Mouse (Mus musculus): ENCODE data around the gene Irak2. TPM values are rescaled to one million over a fixed set of nuclear protein-coding genes. Genes with fewer than 3 reads are reported as not detected.
A peak's percentile ranks its signal among the peaks of the same experiment; 100 is the strongest.

The Irak2 gene
- 2.9 and 3.6 TPM in 2 replicates for polyA plus RNA-seq (2015; fragmentation: Nextera tagmentation; extraction: Ambion mirVana)

DNA sequence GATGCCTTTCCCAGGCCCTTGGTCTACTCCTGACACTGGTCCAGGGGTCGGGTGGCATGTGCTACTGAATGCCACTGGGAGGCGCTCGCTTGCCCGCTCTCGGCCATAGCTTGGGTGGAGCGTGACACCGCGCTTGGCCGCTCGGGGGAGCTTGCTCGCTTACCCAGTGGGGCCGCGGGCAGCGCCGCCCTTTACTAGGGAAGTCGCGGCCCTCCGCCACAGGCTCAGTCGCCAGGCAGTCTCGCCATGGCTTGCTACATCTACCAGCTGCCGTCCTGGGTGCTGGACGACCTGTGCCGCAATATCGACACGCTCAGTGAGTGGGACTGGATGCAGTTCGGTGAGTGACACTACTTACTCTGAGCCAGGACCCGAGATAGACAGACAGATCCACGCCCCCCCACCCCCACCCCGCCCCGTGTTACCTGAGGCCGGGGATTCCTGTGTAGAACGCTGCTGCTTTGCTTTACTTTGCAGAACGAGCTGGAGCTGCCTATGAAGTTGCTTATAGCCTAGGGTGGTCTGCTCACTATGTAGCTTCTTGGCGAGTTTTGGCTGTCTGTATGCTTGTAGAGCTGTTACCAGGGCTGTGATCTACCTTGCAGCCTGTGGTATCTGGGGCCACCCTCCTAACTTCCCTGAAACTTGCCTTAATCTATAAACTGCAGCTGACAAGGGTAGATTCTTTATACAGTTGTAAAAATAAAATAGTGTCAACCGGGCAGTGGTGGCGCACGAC lies at the start of gene Irak2:
Gene Irak2 (plus strand): TSS at position 166 of the 739 bp plus-strand sequence.
- 0 out of 2 replicates have a peak within 1 kb of the TSS, but pooled peaks have one; percentile 34 for H3K27ac ChIP-seq (replicated peaks)

DNA sequence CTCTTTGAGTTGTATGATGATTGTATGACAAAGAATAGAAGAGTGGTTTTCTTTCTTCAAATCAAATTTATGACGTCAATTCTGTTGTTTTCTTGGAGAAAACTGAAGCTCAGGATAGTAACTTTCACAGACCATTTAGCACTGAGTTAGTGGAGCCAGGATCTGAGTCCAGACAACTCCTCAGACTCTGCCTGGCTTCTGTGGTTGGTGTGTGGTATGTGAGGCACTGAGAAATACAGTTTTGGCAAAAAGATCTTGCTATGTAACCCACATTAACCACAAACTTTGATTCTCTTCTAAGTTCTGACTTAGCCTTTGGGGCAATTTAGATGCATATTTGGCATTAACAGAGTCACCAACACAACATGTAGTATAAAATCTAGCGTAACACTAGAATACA lies 45.6 kb upstream of the Irak2 start:
- Histone ChIP-seq H3K27ac (replicated peaks) (no peak overlapping the region), H3K4me1 (replicated peaks) (no peaks in the 10 kb centered on the region), H3K9ac (no peak overlapping the region), H3K27me3 (no peaks in the 10 kb centered on the region), H3K36me3 (no peaks in the 10 kb centered on the region), H3K4me2 (no peak overlapping the region), H3K9me3 (no peaks in the 10 kb centered on the region), H3K4me3 (no peak overlapping the region)
- 91% methylated on average over 2 of the region's 2 CpGs for WGBS
- no peak for ATAC-seq (ENCODE audit: low FRiP score, low read depth)

More for the DNA sequence above, at the start of gene Irak2:
- peaks cover 3% of the 10 kb centered on the region; the same call in 1 of the 2 replicates for H3K4me1 ChIP-seq (replicated peaks)
- H3K27me3 ChIP-seq = no peaks in the 10 kb centered on the region
- H3K4me3 ChIP-seq = peak within 1 kb of the TSS; percentile 52
- ATAC-seq (ENCODE audit: low FRiP score, low read depth) = peak; percentile 95
- H3K4me2 ChIP-seq = peak within 1 kb of the TSS; percentile 67
- 8% methylated on average over 37 of the region's 37 CpGs for WGBS
- peak within 1 kb of the TSS; percentile 49 for H3K9ac ChIP-seq
- H3K9me3 ChIP-seq = no peaks in the 10 kb centered on the region
- H3K36me3 ChIP-seq = no peaks in the 10 kb centered on the region

DNA sequence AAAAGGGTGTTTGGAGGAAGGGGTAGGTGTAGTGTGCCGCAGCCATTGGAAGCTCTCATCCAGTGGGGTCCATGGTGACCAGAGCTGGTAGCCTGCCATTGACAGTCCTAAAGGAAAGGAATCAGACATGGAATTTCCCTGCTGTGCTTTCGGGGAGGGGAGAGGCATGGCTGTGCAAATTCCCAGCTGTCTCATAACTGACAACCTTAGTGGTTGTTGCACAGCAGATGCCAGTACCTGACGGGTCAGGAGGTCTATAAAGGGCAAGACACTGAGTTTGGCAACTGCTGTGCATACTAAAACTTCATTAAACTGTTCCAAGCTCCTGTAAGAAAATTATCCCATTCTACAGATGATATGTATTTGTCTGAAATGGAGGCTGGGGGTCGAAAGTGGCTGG lies 40.3 kb upstream of the Irak2 start:
- Histone ChIP-seq H3K4me3 (no peak overlapping the region), H3K9me3 (no peaks in the 10 kb centered on the region), H3K4me2 (no peak overlapping the region), H3K27ac (replicated peaks) (no peak overlapping the region), H3K9ac (no peak overlapping the region), H3K4me1 (replicated peaks) (0 out of 2 replicates have a peak, but pooled peaks cover 4% of the 10 kb centered on the region), H3K27me3 (no peaks in the 10 kb centered on the region), H3K36me3 (no peaks in the 10 kb centered on the region)
- ATAC-seq (ENCODE audit: low FRiP score, low read depth) = no peak
- WGBS = 91% methylated on average over 4 of the region's 4 CpGs

DNA sequence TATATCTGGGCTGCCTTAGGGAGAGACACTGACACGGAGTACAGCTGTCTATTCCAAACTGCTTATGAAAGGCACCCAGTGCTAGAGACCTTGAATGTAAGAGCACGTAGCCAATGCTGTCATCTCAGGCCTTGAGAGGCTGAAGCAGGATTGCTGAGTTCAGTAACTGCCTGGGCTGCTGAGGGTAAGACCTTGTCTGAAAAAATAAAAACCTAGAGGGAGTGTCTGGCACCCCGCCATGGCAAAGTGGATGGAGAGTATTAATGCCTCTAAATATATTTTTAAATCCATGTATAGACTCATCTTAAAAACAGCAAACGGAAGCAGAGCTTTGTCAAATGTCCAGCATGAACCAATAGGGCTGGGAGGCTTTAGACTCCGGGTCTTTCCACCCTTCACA lies 38.4 kb upstream of the Irak2 start:
- no peaks in the 10 kb centered on the region for H3K9me3 ChIP-seq
- H3K9ac ChIP-seq = no peak overlapping the region
- 73% methylated on average over 5 of the region's 5 CpGs for WGBS
- H3K27ac ChIP-seq (replicated peaks) = no peak overlapping the region
- ATAC-seq (ENCODE audit: low FRiP score, low read depth) = no peak
- H3K4me3 ChIP-seq = no peak overlapping the region
- no peak overlapping the region for H3K4me2 ChIP-seq
- H3K27me3 ChIP-seq = no peaks in the 10 kb centered on the region
- no peaks in the 10 kb centered on the region for H3K36me3 ChIP-seq
- peaks cover 7% of the 10 kb centered on the region; the same call in 1 of the 2 replicates for H3K4me1 ChIP-seq (replicated peaks)

DNA sequence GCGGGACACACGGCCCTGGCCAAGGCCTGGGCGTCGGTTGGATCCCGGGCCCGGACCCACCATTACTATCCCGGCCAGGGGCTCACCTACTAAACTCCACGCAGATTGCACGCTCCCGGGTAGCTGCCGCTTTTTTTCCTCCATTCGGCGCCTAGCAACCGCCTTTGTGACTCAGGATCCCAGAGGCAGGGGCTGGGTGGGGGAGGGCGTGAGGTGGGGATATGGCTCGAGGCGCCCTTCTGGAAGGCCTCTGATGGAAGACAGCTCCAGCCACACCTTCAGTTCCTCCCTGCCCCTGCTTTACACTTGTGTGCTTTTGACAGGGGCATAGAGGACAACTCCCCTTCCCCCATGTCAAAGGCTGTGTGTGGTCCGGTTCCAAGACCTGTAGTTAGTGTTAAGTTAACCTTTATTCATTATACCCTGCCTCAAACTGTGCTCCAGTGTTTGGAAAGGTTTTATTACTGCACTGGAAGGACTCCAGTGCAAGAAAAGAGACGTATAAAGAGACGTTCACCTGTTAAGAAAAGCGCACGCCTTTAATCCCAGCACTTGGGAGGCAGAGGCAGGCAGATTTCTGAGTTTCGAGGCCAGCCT lies 37.6 kb upstream of the Irak2 start, which contains the start of gene Fancd2os:
Gene Fancd2os (minus strand): TSS at position 173 of the 597 bp plus-strand sequence.
- no peak within 1 kb of the TSS for H3K9ac ChIP-seq
- H3K36me3 ChIP-seq = no peaks in the 10 kb centered on the region
- no peaks in the 10 kb centered on the region for H3K27me3 ChIP-seq
- no peaks in the 10 kb centered on the region for H3K9me3 ChIP-seq
- no peak within 1 kb of the TSS for H3K27ac ChIP-seq (replicated peaks)
- H3K4me3 ChIP-seq = no peak within 1 kb of the TSS
- no peak within 1 kb of the TSS for H3K4me2 ChIP-seq
- no peak for ATAC-seq (ENCODE audit: low FRiP score, low read depth)
- H3K4me1 ChIP-seq (replicated peaks) = peaks cover 12% of the 10 kb centered on the region
- 35% methylated on average over 23 of the region's 23 CpGs for WGBS

DNA sequence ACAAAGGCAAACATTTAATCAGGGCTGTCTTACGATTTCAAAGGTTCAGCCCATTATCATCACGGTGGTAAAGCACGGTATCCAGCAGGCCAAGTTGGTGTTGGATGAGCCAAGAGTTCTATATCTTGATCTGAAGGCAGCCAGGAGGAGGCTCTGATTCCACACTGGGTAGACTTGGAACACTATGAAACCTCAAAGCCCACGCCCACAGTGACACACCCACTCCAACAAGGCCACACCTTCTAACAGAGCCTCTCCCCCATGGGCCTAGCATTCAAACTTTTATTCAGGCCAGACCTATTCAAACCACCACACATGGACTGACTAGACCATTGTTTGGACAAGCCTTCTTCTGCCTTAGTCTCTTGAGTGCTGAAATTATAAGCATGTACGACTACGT lies 35.4 kb upstream of the Irak2 start:
- Histone ChIP-seq H3K27ac (replicated peaks) (no peak overlapping the region), H3K36me3 (no peaks in the 10 kb centered on the region), H3K9me3 (no peaks in the 10 kb centered on the region), H3K4me3 (no peak overlapping the region), H3K27me3 (no peaks in the 10 kb centered on the region), H3K4me1 (replicated peaks) (peaks cover 26% of the 10 kb centered on the region), H3K9ac (no peak overlapping the region), H3K4me2 (no peak overlapping the region)
- no peak for ATAC-seq (ENCODE audit: low FRiP score, low read depth)
- 96% methylated on average over 6 of the region's 6 CpGs for WGBS

DNA sequence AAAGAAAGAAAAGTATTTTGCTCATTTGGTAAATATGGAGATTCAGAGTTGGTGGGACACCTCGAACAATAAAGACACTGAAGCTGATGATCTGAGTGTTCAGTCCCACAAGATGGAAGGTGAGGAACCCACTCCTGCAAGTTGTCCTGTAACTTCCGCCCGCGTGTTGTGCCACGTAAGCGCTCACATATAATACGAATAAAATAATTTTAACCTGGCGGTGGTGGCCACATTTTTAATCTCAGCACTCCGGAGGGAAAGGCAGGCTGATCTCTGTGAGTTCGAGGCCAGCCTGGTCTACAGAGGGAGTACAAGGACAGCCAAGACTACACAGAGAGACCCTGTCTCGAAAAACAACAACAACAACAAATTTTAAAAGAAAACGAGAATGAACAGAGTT lies 34.3 kb upstream of the Irak2 start:
- WGBS = 51% methylated on average over 12 of the region's 12 CpGs

DNA sequence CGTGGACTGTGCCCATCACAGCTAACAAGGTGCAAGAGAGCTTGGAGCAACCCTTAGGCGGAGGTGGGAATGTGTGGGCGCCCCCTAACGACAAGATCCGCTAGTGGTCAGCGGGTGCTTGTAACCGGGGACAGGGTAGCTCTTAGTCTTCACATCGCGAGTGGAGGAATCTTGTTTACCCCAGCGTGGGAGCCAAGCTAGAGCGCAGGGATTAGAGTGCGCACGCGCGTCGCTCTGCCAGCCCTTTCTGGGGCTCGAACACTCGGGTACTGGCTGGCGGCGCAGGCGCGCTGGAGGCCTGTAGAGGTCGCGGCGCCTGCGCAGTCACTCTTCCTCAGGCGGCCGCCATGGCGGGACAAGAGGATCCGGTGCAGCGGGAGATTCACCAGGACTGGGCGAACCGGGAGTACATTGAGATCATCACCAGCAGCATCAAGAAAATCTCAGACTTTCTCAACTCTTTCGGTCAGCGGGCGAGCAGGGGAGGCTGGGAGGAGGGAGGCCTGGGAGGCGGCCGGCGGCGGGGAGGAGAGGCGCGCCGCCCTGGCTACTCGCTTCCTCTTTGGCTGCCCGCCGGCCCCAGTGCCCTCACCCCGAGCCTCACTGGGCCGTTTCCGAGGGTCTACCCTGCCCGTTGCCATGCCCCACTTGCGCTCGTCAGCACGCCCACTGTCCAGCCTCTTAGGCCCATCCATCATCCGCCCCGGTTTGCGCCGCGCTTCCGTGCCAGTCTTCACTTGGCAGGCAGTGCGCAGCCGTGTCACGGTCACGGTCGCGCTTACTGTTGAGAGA lies 33.6 kb upstream of the Irak2 start, which contains the start of gene Brk1:
Gene Brk1 (plus strand): TSS at position 341 of the 792 bp plus-strand sequence.
- H3K9me3 ChIP-seq = no peaks in the 10 kb centered on the region
- peaks cover 26% of the 10 kb centered on the region for H3K4me1 ChIP-seq (replicated peaks)
- H3K27me3 ChIP-seq = no peaks in the 10 kb centered on the region
- peak within 1 kb of the TSS; percentile 90 for H3K4me3 ChIP-seq
- H3K36me3 ChIP-seq = no peaks in the 10 kb centered on the region
- H3K9ac ChIP-seq = peak within 1 kb of the TSS; percentile 82
- peak; percentile 96 for ATAC-seq (ENCODE audit: low FRiP score, low read depth)
- peak within 1 kb of the TSS; percentile 85 for H3K27ac ChIP-seq (replicated peaks)
- WGBS = 0% methylated on average over 62 of the region's 65 CpGs
- peak within 1 kb of the TSS; percentile 69 for H3K4me2 ChIP-seq

More for the DNA sequence above, 34.3 kb upstream of the Irak2 start:
- Histone ChIP-seq H3K4me3 (peak overlapping the region; percentile 90), H3K27me3 (no peaks in the 10 kb centered on the region), H3K4me2 (peak overlapping the region; percentile 69), H3K4me1 (replicated peaks) (peaks cover 26% of the 10 kb centered on the region), H3K9ac (peak overlapping the region; percentile 82), H3K27ac (replicated peaks) (peak overlapping the region; percentile 85), H3K9me3 (no peaks in the 10 kb centered on the region), H3K36me3 (no peaks in the 10 kb centered on the region)
- ATAC-seq (ENCODE audit: low FRiP score, low read depth) = no peak

DNA sequence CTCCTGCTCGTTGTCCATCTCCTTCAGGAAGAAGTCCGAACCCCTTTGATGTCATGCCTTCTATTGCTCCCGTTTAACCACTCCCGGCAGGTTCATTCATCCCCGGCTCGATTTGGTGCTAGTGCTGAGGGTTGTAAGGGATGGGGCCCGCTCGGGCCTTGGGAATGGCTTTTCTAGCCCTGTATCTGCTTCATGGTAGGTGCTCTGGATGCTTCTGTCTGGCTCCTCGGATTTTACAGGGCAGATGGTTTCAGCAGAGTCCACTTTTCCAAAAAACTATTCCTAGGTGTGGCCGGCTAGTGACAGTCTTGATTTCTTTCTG lies 33.1 kb upstream of the Irak2 start:
- H3K4me3 ChIP-seq = peak overlapping the region; percentile 90
- WGBS = 6% methylated on average over 10 of the region's 10 CpGs

DNA sequence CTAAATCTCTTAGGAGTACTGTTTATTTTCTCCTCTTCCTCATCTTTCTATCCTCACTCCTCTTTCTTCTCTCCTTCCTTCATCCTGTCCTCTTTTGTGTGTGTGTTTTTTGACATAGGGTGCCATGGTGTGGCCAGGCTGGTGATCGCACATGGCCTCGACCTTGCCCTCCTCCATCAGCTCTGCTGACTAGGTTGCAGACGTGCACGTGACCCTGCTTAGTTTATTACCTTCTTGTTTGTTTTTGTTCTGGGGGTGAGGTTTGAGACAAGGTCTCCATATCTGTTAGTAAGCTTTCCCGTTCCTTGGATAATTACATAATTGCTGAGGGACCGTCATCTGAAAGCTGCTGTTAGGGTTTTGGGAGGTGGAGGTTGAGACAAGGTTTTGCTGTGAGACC lies 29.4 kb upstream of the Irak2 start:
- WGBS = 94% methylated on average over 6 of the region's 6 CpGs
- no peaks in the 10 kb centered on the region for H3K27me3 ChIP-seq
- ATAC-seq (ENCODE audit: low FRiP score, low read depth) = no peak
- no peak overlapping the region for H3K4me2 ChIP-seq
- H3K36me3 ChIP-seq = peaks cover 10% of the 10 kb centered on the region; the same call in 1 of the 2 replicates
- H3K4me1 ChIP-seq (replicated peaks) = peaks cover 23% of the 10 kb centered on the region
- H3K9me3 ChIP-seq = no peaks in the 10 kb centered on the region
- no peak overlapping the region for H3K9ac ChIP-seq
- no peak overlapping the region for H3K4me3 ChIP-seq
- no peak overlapping the region for H3K27ac ChIP-seq (replicated peaks)

More for the DNA sequence above, 33.1 kb upstream of the Irak2 start:
- Histone ChIP-seq H3K4me2 (peak overlapping the region; percentile 69), H3K27ac (replicated peaks) (peak overlapping the region; percentile 85), H3K36me3 (0 out of 2 replicates have a peak, but pooled peaks cover under 1% of the 10 kb centered on the region), H3K4me1 (replicated peaks) (peaks cover 26% of the 10 kb centered on the region), H3K9ac (peak overlapping the region; percentile 82), H3K9me3 (no peaks in the 10 kb centered on the region), H3K27me3 (no peaks in the 10 kb centered on the region)
- ATAC-seq (ENCODE audit: low FRiP score, low read depth) = peak; percentile 31; the same call in 1 of the 2 replicates

DNA sequence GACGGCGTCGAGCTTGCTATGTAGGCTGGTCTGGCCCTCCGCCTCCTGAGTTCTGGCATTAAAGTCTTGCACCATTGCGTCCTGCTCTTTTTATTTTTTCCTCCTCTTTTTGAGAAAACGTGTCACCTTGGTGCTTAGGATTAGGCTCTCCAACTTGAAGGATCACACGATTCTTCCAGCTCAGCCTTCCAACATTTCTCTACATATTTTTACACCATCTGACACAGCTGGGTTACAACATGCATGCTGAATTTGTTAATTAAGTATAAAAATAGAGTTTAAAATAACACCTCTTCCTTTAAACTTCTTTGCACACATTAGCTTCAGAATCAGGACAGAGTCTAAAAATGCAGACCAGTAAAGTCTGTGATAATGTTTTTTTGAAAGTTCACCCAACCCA lies 29.0 kb upstream of the Irak2 start:
- Histone ChIP-seq H3K9ac (no peak overlapping the region), H3K4me1 (replicated peaks) (peaks cover 20% of the 10 kb centered on the region), H3K27me3 (no peaks in the 10 kb centered on the region), H3K4me2 (no peak overlapping the region), H3K36me3 (peaks cover 14% of the 10 kb centered on the region; the same call in 1 of the 2 replicates), H3K4me3 (no peak overlapping the region), H3K27ac (replicated peaks) (no peak overlapping the region), H3K9me3 (no peaks in the 10 kb centered on the region)
- ATAC-seq (ENCODE audit: low FRiP score, low read depth) = no peak
- 96% methylated on average over 7 of the region's 7 CpGs for WGBS
